ENCODE assay signal across 10 mouse cellular contexts in the genomic region with DNA sequence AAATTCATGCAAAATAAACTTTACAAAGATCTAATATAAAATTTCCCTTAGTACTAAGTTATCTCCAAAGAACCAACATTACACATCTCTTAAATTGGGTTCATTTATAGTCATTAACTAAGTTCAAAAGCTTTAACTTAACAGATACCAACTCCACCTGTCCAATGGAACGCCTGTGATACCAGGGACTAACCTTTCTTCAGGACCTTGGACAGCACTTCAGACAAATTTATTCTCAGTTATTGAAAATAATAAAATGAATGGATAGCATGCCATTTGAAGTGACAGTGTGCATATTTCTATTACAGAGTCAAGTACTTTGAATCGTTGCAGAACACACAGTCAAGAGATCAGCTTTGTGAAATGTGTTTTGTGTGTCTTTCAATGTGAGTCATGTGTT. TPM values are rescaled to one million over a fixed set of nuclear protein-coding genes. Genes with fewer than 3 reads are reported as not detected.
DNase-seq lines count a peak whose midpoint lies in the region; ATAC-seq and TF ChIP-seq lines count a peak whose summit lies in the region.
"Had no signal": no experiment of that assay in that cellular context is flagged by ENCODE, and none has a peak within 500 bp of the region (broad histone marks: within the 10 kb centered on the region; RNA-seq: fewer than 3 reads in every experiment).

No protein-coding gene starts in this region.

- TF ChIP-seq CTCF in MEL (IDR thresholded peaks at IDR 0.05 in 2 of 3, conservative IDR thresholded peaks at IDR 0.05 in 1 of 3; ENCODE audit: control insufficient read depth in 1 of 3, insufficient read depth in 1 of 3, low read depth in 2 of 3, low read length in 3 of 3, poor library complexity in 1 of 3, severe bottlenecking in 1 of 3): no peak

- H3K27ac ChIP-seq in forebrain, embryonic 13.5 days: no peak overlapping the region
- no peak overlapping the region for H3K27ac ChIP-seq in forebrain, embryonic 10.5 days
- H3K27ac ChIP-seq in MEL (ENCODE audit: control insufficient read depth, low read depth, low read length): no peak overlapping the region
- no peak overlapping the region for H3K27ac ChIP-seq in forebrain, embryonic 16.5 days (ENCODE audit: low read length)
- no peak overlapping the region for H3K27ac ChIP-seq in midbrain, embryonic 15.5 days
- H3K27ac ChIP-seq: liver, embryonic 13.5 days had no signal

- no peak for TF ChIP-seq POLR2A in MEL (IDR thresholded peaks at IDR 0.05; ENCODE audit: control insufficient read depth in 1 of 2, insufficient read depth in 1 of 2, low read depth in 1 of 2, low read length in 2 of 2, poor library complexity in 1 of 2)

- H3K36me3 ChIP-seq in forebrain, embryonic 13.5 days (ENCODE audit: poor library complexity, severe bottlenecking): no peaks in the 10 kb centered on the region
- no peaks in the 10 kb centered on the region for H3K36me3 ChIP-seq in forebrain, embryonic 10.5 days (replicated peaks)
- H3K36me3 ChIP-seq in MEL (ENCODE audit: control insufficient read depth in 1 of 2, insufficient read depth in 2 of 2, low read length in 2 of 2): no peaks in the 10 kb centered on the region
- H3K36me3 ChIP-seq in forebrain, embryonic 16.5 days (ENCODE audit: control insufficient read depth, insufficient read depth): no peaks in the 10 kb centered on the region
- no peaks in the 10 kb centered on the region for H3K36me3 ChIP-seq in midbrain, embryonic 15.5 days (replicated peaks)
- H3K36me3 ChIP-seq: heart, embryonic 12.5 days; liver, embryonic 13.5 days had no signal

- H3K9me3 ChIP-seq in forebrain, embryonic 13.5 days (replicated peaks): no peaks in the 10 kb centered on the region
- H3K9me3 ChIP-seq in forebrain, embryonic 10.5 days: no peaks in the 10 kb centered on the region
- H3K9me3 ChIP-seq in MEL (replicated peaks; ENCODE audit: insufficient read depth, low read length): no peaks in the 10 kb centered on the region
- no peaks in the 10 kb centered on the region for H3K9me3 ChIP-seq in forebrain, embryonic 16.5 days (ENCODE audit: control insufficient read depth, low read length)
- no peaks in the 10 kb centered on the region for H3K9me3 ChIP-seq in midbrain, embryonic 15.5 days
- H3K9me3 ChIP-seq: heart, embryonic 12.5 days; liver, embryonic 13.5 days had no signal

- no peak for DNase-seq in forebrain, embryonic 10.5 days (ENCODE audit: extremely low spot score, low spot score)
- peak; percentile 32 for DNase-seq in MEL (ENCODE audit: low read depth, low spot score)
- no peak for DNase-seq in cerebellum, adult 9-11 months
- DNase-seq: liver, embryonic 13.5 days had no signal

- peak overlapping the region; percentile 31 for H3K4me3 ChIP-seq in forebrain, embryonic 13.5 days
- no peak overlapping the region for H3K4me3 ChIP-seq in forebrain, embryonic 10.5 days
- no peak overlapping the region for H3K4me3 ChIP-seq in MEL (ENCODE audit: control insufficient read depth in 1 of 2, insufficient read depth in 1 of 2, low read depth in 2 of 2, low read length in 2 of 2)
- H3K4me3 ChIP-seq in forebrain, embryonic 16.5 days (replicated peaks; ENCODE audit: low read length): peak overlapping the region; percentile 24
- H3K4me3 ChIP-seq in midbrain, embryonic 15.5 days: peak overlapping the region; percentile 33
- H3K4me3 ChIP-seq: heart, embryonic 12.5 days; liver, embryonic 13.5 days had no signal

- no peak for ATAC-seq in forebrain, embryonic 13.5 days
- no peak for ATAC-seq in forebrain, embryonic 16.5 days
- ATAC-seq in midbrain, embryonic 15.5 days (replicated peaks): no peak
- ATAC-seq in erythroblast, adult 5-6 weeks (replicated peaks; ENCODE audit: low FRiP score, poor library complexity, severe bottlenecking): no peak
- no peak for ATAC-seq in CD4-positive, CD25-positive, alpha-beta regulatory T cell, adult 4 months

- WGBS in forebrain, embryonic 13.5 days: 39% methylated on average over 2 of the region's 2 CpGs
- WGBS in forebrain, embryonic 10.5 days: 49% methylated on average over 2 of the region's 2 CpGs
- WGBS in forebrain, embryonic 16.5 days: 35% methylated on average over 2 of the region's 2 CpGs
- 33% methylated on average over 2 of the region's 2 CpGs for WGBS in midbrain, embryonic 15.5 days

- no peak for TF ChIP-seq RAD21 in MEL (IDR thresholded peaks at IDR 0.05; ENCODE audit: low read depth, low read length)

- TF ChIP-seq EP300 in MEL (IDR thresholded peaks at IDR 0.05; ENCODE audit: low read depth in 1 of 2, low read length in 2 of 2): no peak

- no peaks in the 10 kb centered on the region for H3K79me2 ChIP-seq in MEL (ENCODE audit: control insufficient read depth, insufficient read depth, low read length, poor library complexity)

- no peak overlapping the region; the same call in 1 of the 2 replicates for H3K9ac ChIP-seq in forebrain, embryonic 13.5 days
- H3K9ac ChIP-seq in MEL (ENCODE audit: control insufficient read depth, low read depth, low read length, poor library complexity, severe bottlenecking): no peak overlapping the region
- H3K9ac ChIP-seq in forebrain, embryonic 16.5 days (replicated peaks; ENCODE audit: low read depth, low read length): no peak overlapping the region; the same call in 1 of the 2 replicates
- H3K9ac ChIP-seq in midbrain, embryonic 15.5 days: no peak overlapping the region
- H3K9ac ChIP-seq: heart, embryonic 12.5 days; liver, embryonic 13.5 days had no signal

- peaks cover 57% of the 10 kb centered on the region for H3K4me1 ChIP-seq in forebrain, embryonic 13.5 days
- H3K4me1 ChIP-seq in forebrain, embryonic 10.5 days: peaks cover 59% of the 10 kb centered on the region
- H3K4me1 ChIP-seq in MEL (ENCODE audit: control insufficient read depth in 1 of 2, insufficient read depth in 2 of 2, low read length in 2 of 2): no peaks in the 10 kb centered on the region
- peaks cover 33% of the 10 kb centered on the region for H3K4me1 ChIP-seq in forebrain, embryonic 16.5 days (replicated peaks; ENCODE audit: control insufficient read depth, insufficient read depth, low read length)
- H3K4me1 ChIP-seq in midbrain, embryonic 15.5 days: peaks cover 33% of the 10 kb centered on the region
- H3K4me1 ChIP-seq: liver, embryonic 13.5 days had no signal

- H3K4me2 ChIP-seq in forebrain, embryonic 13.5 days: peak overlapping the region; percentile 52
- H3K4me2 ChIP-seq in forebrain, embryonic 16.5 days (ENCODE audit: low read length): peak overlapping the region; percentile 35
- H3K4me2 ChIP-seq in midbrain, embryonic 15.5 days: peak overlapping the region; percentile 48
- H3K4me2 ChIP-seq: heart, embryonic 12.5 days; liver, embryonic 13.5 days had no signal

- no peaks in the 10 kb centered on the region for H3K27me3 ChIP-seq in forebrain, embryonic 13.5 days
- H3K27me3 ChIP-seq in forebrain, embryonic 10.5 days (ENCODE audit: poor library complexity, severe bottlenecking): peaks cover 19% of the 10 kb centered on the region; the same call in 1 of the 2 replicates
- no peaks in the 10 kb centered on the region for H3K27me3 ChIP-seq in MEL (ENCODE audit: control insufficient read depth in 1 of 2, insufficient read depth in 2 of 2, low read length in 2 of 2)
- H3K27me3 ChIP-seq in forebrain, embryonic 16.5 days (replicated peaks; ENCODE audit: control insufficient read depth, insufficient read depth, low read length): no peaks in the 10 kb centered on the region
- no peaks in the 10 kb centered on the region for H3K27me3 ChIP-seq in midbrain, embryonic 15.5 days (replicated peaks)

TF ChIP-seq in MEL, 35 proteins besides CTCF, POLR2A, EP300 and RAD21:
- TF ChIP-seq ZMIZ1 (IDR thresholded peaks at IDR 0.05; ENCODE audit: low read depth, low read length): no peak
- TF ChIP-seq MAZ (IDR thresholded peaks at IDR 0.05; ENCODE audit: low read depth, low read length): no peak
- TF ChIP-seq HCFC1 (IDR thresholded peaks at IDR 0.05; ENCODE audit: low read depth, low read length): no peak
- TF ChIP-seq NELFE (IDR thresholded peaks at IDR 0.05; ENCODE audit: low read depth, low read length): no peak
- no peak for TF ChIP-seq USF1 (IDR thresholded peaks at IDR 0.05; ENCODE audit: low read depth, low read length)
- TF ChIP-seq CHD1 (IDR thresholded peaks at IDR 0.05; ENCODE audit: low read depth, low read length): no peak
- TF ChIP-seq ETS1 (IDR thresholded peaks at IDR 0.05; ENCODE audit: low read depth, low read length): no peak
- no peak for TF ChIP-seq TCF12 (IDR thresholded peaks at IDR 0.05; ENCODE audit: low read depth, low read length)
- no peak for TF ChIP-seq ZNF384 (IDR thresholded peaks at IDR 0.05; ENCODE audit: low read depth, low read length)
- no peak for TF ChIP-seq POLR2AphosphoS5 (IDR thresholded peaks at IDR 0.05; ENCODE audit: borderline replicate concordance, low read depth, low read length)
- TF ChIP-seq E2F4 (IDR thresholded peaks at IDR 0.05; ENCODE audit: borderline replicate concordance, low read depth, low read length): no peak

RNA-seq across cellular contexts. Expression of a gene that starts 3.1 kb away (rescaled TPM):
- polyA plus RNA-seq in forebrain, embryonic 13.5 days (2015; fragmentation: Nextera tagmentation; extraction: Ambion mirVana): 28.1 and 31.9 TPM in 2 replicates
- 7.8 and 8.4 TPM in 2 replicates for polyA plus RNA-seq in forebrain, embryonic 10.5 days (2016; fragmentation: Nextera tagmentation; extraction: Ambion mirVana)
- total RNA-seq in MEL (2012; rRNA removed): not detected in 2 replicates
- polyA plus RNA-seq in MEL (2012; ENCODE audit: insufficient read depth in 1 of 2, insufficient read length in 2 of 2, low read depth in 1 of 2, low replicate concordance in 2 of 2, missing spikeins in 1 of 2): not detected
- polyA plus RNA-seq in forebrain, embryonic 16.5 days (2015; fragmentation: Nextera tagmentation; extraction: Ambion mirVana): 35.6 and 38.5 TPM in 2 replicates
- polyA plus RNA-seq in midbrain, embryonic 15.5 days (2015; fragmentation: Nextera tagmentation; extraction: Ambion mirVana): 34.0 and 35.2 TPM in 2 replicates
- total RNA-seq in erythroblast, adult 5-6 weeks (2015; ENCODE audit: low replicate concordance): not detected in 2 replicates
- not detected in 2 replicates for total RNA-seq in erythroblast, adult 5-6 weeks (2017; ENCODE audit: low replicate concordance)
- polyA plus RNA-seq in CD4-positive, CD25-positive, alpha-beta regulatory T cell, adult 4 months (2017; shearing (Covaris generic)): not detected

Comparison
In these comparisons a context has a peak if more than half of its experiments do, and no peak if none do; other contexts are left out.
1. H3K4me3 ChIP-seq: peak in forebrain, embryonic 13.5 days (single experiment), forebrain, embryonic 16.5 days (single experiment) and midbrain, embryonic 15.5 days (single experiment); none in forebrain, embryonic 10.5 days (single experiment) and MEL (0 of 2).
2. Peak in every context shown above with its lines, with median percentiles within 50 percentile points of each other: H3K4me2 ChIP-seq.